Mouse (Mus musculus) left cerebral cortex, adult 11 months (tissue): ENCODE measurements around the gene Trim5.
"Not testable (repeated sequence)": the region's sequence is repeated elsewhere in the genome, so short reads cannot be mapped to it uniquely, and the experiment has no call there.

ENCODE experiments used
- DNase-seq: peaks from one replicate; pipeline ENCODE4 v3.0.0; 2022; ENCODE audit warnings: low spot score

The Trim5 gene

GRCm38 (mm10) chr7:104287576-104288443 is at the start of gene Trim5:
Gene Trim5, minus strand, starts transcription at chr7:104288094.
- DNase-seq: not testable (repeated sequence)

GRCm38 (mm10) chr7:104335547-104335946 is 47.7 kb upstream of the Trim5 start:
- DNase-seq: not testable (repeated sequence)

GRCm38 (mm10) chr7:104329171-104329570 is 41.3 kb upstream of the Trim5 start, which contains the start of gene Trim34b:
Gene Trim34b, plus strand, starts transcription at chr7:104329471.
- DNase-seq: not testable (repeated sequence)

GRCm38 (mm10) chr7:104322028-104322427 is 34.1 kb upstream of the Trim5 start:
- DNase-seq: no peak

- DNase-seq: not testable (repeated sequence)
Measured at GRCm38 (mm10) chr7:104315369-104316080, 27.6 kb upstream of the Trim5 start, which contains the start of gene Trim12a. Gene Trim12a, minus strand, starts transcription at chr7:104315466.

- DNase-seq: no peak
Measured at GRCm38 (mm10) chr7:104314796-104315353, 27.0 kb upstream of the Trim5 start.

GRCm38 (mm10) chr7:104291638-104292400 is 3.9 kb upstream of the Trim5 start:
- DNase-seq: no peak

- no peak for DNase-seq
Measured at GRCm38 (mm10) chr7:104290641-104291040, 2.7 kb upstream of the Trim5 start.

GRCm38 (mm10) chr7:104279361-104279760 is 8.5 kb downstream of the Trim5 start:
- DNase-seq: not testable (repeated sequence)

- not testable (repeated sequence) for DNase-seq
Measured at GRCm38 (mm10) chr7:104265335-104265734, 22.6 kb downstream of the Trim5 start.

- DNase-seq: not testable (repeated sequence)
Measured at GRCm38 (mm10) chr7:104260380-104260779, 27.5 kb downstream of the Trim5 start.

- DNase-seq: peak; percentile 3
Measured at GRCm38 (mm10) chr7:104244287-104245181, 43.4 kb downstream of the Trim5 start, which contains the start of gene Trim34a. Gene Trim34a, plus strand, starts transcription at chr7:104244457.

- no peak for DNase-seq
Measured at GRCm38 (mm10) chr7:104243616-104244015, 44.3 kb downstream of the Trim5 start.

- no peak for DNase-seq
Measured at GRCm38 (mm10) chr7:104240857-104241256, 47.0 kb downstream of the Trim5 start.

GRCm38 (mm10) chr7:104231203-104231602 is 56.7 kb downstream of the Trim5 start:
- no peak for DNase-seq

GRCm38 (mm10) chr7:104218701-104219569 is 69.0 kb downstream of the Trim5 start, which contains the start of gene Trim6:
Gene Trim6, plus strand, starts transcription at chr7:104218793.
- no peak for DNase-seq

GRCm38 (mm10) chr7:104217881-104218280 is 70.0 kb downstream of the Trim5 start:
- no peak for DNase-seq

- DNase-seq: no peak
Measured at GRCm38 (mm10) chr7:104216011-104216535, 71.8 kb downstream of the Trim5 start.
